Mouse (Mus musculus) left cerebral cortex, adult 11 months (tissue): Measurements from ENCODE around the gene Erbin.

Experiments
- DNase-seq: peaks from one replicate; pipeline ENCODE4 v3.0.0; 2022; ENCODE audit warnings: low spot score

The Erbin gene

GRCm38 (mm10) chr13:103807464-103807863 lies 112.8 kb downstream of the Erbin start:
- DNase-seq: no peak

GRCm38 (mm10) chr13:103806210-103806851 lies 114.0 kb downstream of the Erbin start:
- peak; percentile 48 for DNase-seq

GRCm38 (mm10) chr13:103803721-103804120 lies 116.6 kb downstream of the Erbin start:
- DNase-seq: no peak

- no peak for DNase-seq
Observed at GRCm38 (mm10) chr13:103801021-103801420, 119.3 kb downstream of the Erbin start.

- no peak for DNase-seq
Observed at GRCm38 (mm10) chr13:103794688-103795543, 125.4 kb downstream of the Erbin start.

GRCm38 (mm10) chr13:103779922-103780585 lies 140.3 kb downstream of the Erbin start:
- DNase-seq: no peak

- DNase-seq: no peak
Observed at GRCm38 (mm10) chr13:103777126-103777525, 143.2 kb downstream of the Erbin start.

GRCm38 (mm10) chr13:103774119-103774757 lies 146.1 kb downstream of the Erbin start, which contains the start of gene Srek1:
Gene Srek1, minus strand, starts transcription at chr13:103774608.
- peak; percentile 90 for DNase-seq

- DNase-seq: no peak
Observed at GRCm38 (mm10) chr13:103773407-103774118, 146.8 kb downstream of the Erbin start.

GRCm38 (mm10) chr13:103772917-103773316 lies 147.4 kb downstream of the Erbin start:
- no peak for DNase-seq

GRCm38 (mm10) chr13:103770821-103771220 lies 149.5 kb downstream of the Erbin start:
- no peak for DNase-seq
